Mouse (Mus musculus) stomach, postnatal 0 days (tissue): ENCODE results near the gene Tcta.

Source experiments
- CTCF ChIP-seq: IDR thresholded peaks from 2 replicates; pipeline ENCODE4 v1.5.1; 2016; ENCODE audit warnings: antibody characterized with exemption, low read depth, mild to moderate bottlenecking, moderate library complexity
- EP300 ChIP-seq: optimal IDR thresholded peaks from 2 replicates; pipeline ENCODE3; 2016; ENCODE audit warnings: antibody characterized with exemption

GRCm38 (mm10) chr9:108343331-108343730 is 37.4 kb upstream of the Tcta start:
- TF ChIP-seq EP300, result no peak
- TF ChIP-seq CTCF, result no peak
